Mouse (Mus musculus): Measurements from ENCODE around the gene Me1. TPM values are rescaled to one million over a fixed set of nuclear protein-coding genes. Genes with fewer than 3 reads are reported as not detected.

Me1 gene
- polyA plus RNA-seq, 1 experiment, result 33.6 TPM

GRCm38 (mm10) chr9:86553886-86554285 is 141.9 kb downstream of the Me1 start:
- Histone ChIP-seq H3K36me3 (ENCODE audit: control insufficient read depth, insufficient read depth) (peaks cover 43% of the 10 kb centered on the region), H3K4me3 (no peak overlapping the region), H3K27me3 (ENCODE audit: control insufficient read depth, insufficient read depth, insufficient read length) (no peaks in the 10 kb centered on the region), H3ac (ENCODE audit: control insufficient read depth, insufficient read length) (no peak overlapping the region), H3K4me2 (ENCODE audit: low read depth) (no peak overlapping the region), H3K79me2 (ENCODE audit: control insufficient read depth, insufficient read depth) (no peaks in the 10 kb centered on the region)
- TF ChIP-seq REST (IDR thresholded peaks at IDR 0.05; ENCODE audit: insufficient read depth, insufficient read length), result no peak
- no peak for TF ChIP-seq MYOD1 (IDR thresholded peaks at IDR 0.05; ENCODE audit: control insufficient read depth in 1 of 3, insufficient read length in 2 of 3, low read depth in 2 of 3)
- TF ChIP-seq SRF (IDR thresholded peaks at IDR 0.05; ENCODE audit: control insufficient read depth, insufficient read length, low read depth), result no peak
- no peak for TF ChIP-seq CEBPB (IDR thresholded peaks at IDR 0.05; ENCODE audit: insufficient read depth, poor library complexity, severe bottlenecking)
- TF ChIP-seq TCF12 (IDR thresholded peaks at IDR 0.05; ENCODE audit: insufficient read depth, poor library complexity, severe bottlenecking), result no peak
- TF ChIP-seq POLR2A (IDR thresholded peaks at IDR 0.05; ENCODE audit: insufficient read length, low read depth), result no peak
- no peak for TF ChIP-seq MYOG (IDR thresholded peaks at IDR 0.05; ENCODE audit: control insufficient read depth in 1 of 3, insufficient read depth in 1 of 3, insufficient read length in 2 of 3, low read depth in 2 of 3)
- no peak for TF ChIP-seq E2F4 (IDR thresholded peaks at IDR 0.05; ENCODE audit: insufficient read depth)
- no peak for TF ChIP-seq TCF3 (IDR thresholded peaks at IDR 0.05; ENCODE audit: insufficient read length, low read depth)
- no peak for TF ChIP-seq MAX (IDR thresholded peaks at IDR 0.05; ENCODE audit: low read depth)
- TF ChIP-seq USF1 (IDR thresholded peaks at IDR 0.05; ENCODE audit: low read depth), result no peak

- Histone ChIP-seq H3K4me3 (no peak overlapping the region), H3K79me2 (ENCODE audit: control insufficient read depth, insufficient read depth) (no peaks in the 10 kb centered on the region), H3ac (ENCODE audit: control insufficient read depth, insufficient read length) (no peak overlapping the region), H3K36me3 (ENCODE audit: control insufficient read depth, insufficient read depth) (peaks cover 33% of the 10 kb centered on the region), H3K4me2 (ENCODE audit: low read depth) (no peak overlapping the region), H3K27me3 (ENCODE audit: control insufficient read depth, insufficient read depth, insufficient read length) (no peaks in the 10 kb centered on the region)
- TF ChIP-seq MYOG (IDR thresholded peaks at IDR 0.05; ENCODE audit: control insufficient read depth in 1 of 3, insufficient read depth in 1 of 3, insufficient read length in 2 of 3, low read depth in 2 of 3) (no peak), CEBPB (IDR thresholded peaks at IDR 0.05; ENCODE audit: insufficient read depth, poor library complexity, severe bottlenecking) (no peak), SRF (IDR thresholded peaks at IDR 0.05; ENCODE audit: control insufficient read depth, insufficient read length, low read depth) (no peak), MAX (IDR thresholded peaks at IDR 0.05; ENCODE audit: low read depth) (no peak), USF1 (IDR thresholded peaks at IDR 0.05; ENCODE audit: low read depth) (no peak), TCF3 (IDR thresholded peaks at IDR 0.05; ENCODE audit: insufficient read length, low read depth) (no peak), REST (IDR thresholded peaks at IDR 0.05; ENCODE audit: insufficient read depth, insufficient read length) (no peak), E2F4 (IDR thresholded peaks at IDR 0.05; ENCODE audit: insufficient read depth) (no peak), TCF12 (IDR thresholded peaks at IDR 0.05; ENCODE audit: insufficient read depth, poor library complexity, severe bottlenecking) (no peak), POLR2A (IDR thresholded peaks at IDR 0.05; ENCODE audit: insufficient read length, low read depth) (no peak), POLR2AphosphoS2 (IDR thresholded peaks at IDR 0.05; ENCODE audit: insufficient read length, low read depth) (no peak), MYOD1 (IDR thresholded peaks at IDR 0.05; ENCODE audit: control insufficient read depth in 1 of 3, insufficient read length in 2 of 3, low read depth in 2 of 3) (no peak)
Measured at GRCm38 (mm10) chr9:86550717-86551116, 145.0 kb downstream of the Me1 start.

GRCm38 (mm10) chr9:86549637-86550162 is 146.1 kb downstream of the Me1 start:
- no peaks in the 10 kb centered on the region for H3K79me2 ChIP-seq (ENCODE audit: control insufficient read depth, insufficient read depth)
- H3K4me3 ChIP-seq, result no peak overlapping the region
- TF ChIP-seq POLR2A (IDR thresholded peaks at IDR 0.05; ENCODE audit: insufficient read length, low read depth), result no peak
- TF ChIP-seq POLR2AphosphoS2 (IDR thresholded peaks at IDR 0.05; ENCODE audit: insufficient read length, low read depth), result no peak
- TF ChIP-seq USF1 (IDR thresholded peaks at IDR 0.05; ENCODE audit: low read depth), result no peak
- TF ChIP-seq CEBPB (IDR thresholded peaks at IDR 0.05; ENCODE audit: insufficient read depth, poor library complexity, severe bottlenecking), result no peak
- no peak for TF ChIP-seq MYOD1 (IDR thresholded peaks at IDR 0.05; ENCODE audit: control insufficient read depth in 1 of 3, insufficient read length in 2 of 3, low read depth in 2 of 3)
- no peak for TF ChIP-seq E2F4 (IDR thresholded peaks at IDR 0.05; ENCODE audit: insufficient read depth)
- no peak for TF ChIP-seq MYOG (IDR thresholded peaks at IDR 0.05; ENCODE audit: control insufficient read depth in 1 of 3, insufficient read depth in 1 of 3, insufficient read length in 2 of 3, low read depth in 2 of 3)
- H3ac ChIP-seq (ENCODE audit: control insufficient read depth, insufficient read length), result no peak overlapping the region
- no peaks in the 10 kb centered on the region for H3K27me3 ChIP-seq (ENCODE audit: control insufficient read depth, insufficient read depth, insufficient read length)
- no peak overlapping the region for H3K4me2 ChIP-seq (ENCODE audit: low read depth)
- peaks cover 30% of the 10 kb centered on the region for H3K36me3 ChIP-seq (ENCODE audit: control insufficient read depth, insufficient read depth)

GRCm38 (mm10) chr9:86544559-86544958 is 151.2 kb downstream of the Me1 start:
- H3ac ChIP-seq (ENCODE audit: control insufficient read depth, insufficient read length), result no peak overlapping the region
- H3K4me3 ChIP-seq, result no peak overlapping the region
- H3K27me3 ChIP-seq (ENCODE audit: control insufficient read depth, insufficient read depth, insufficient read length), result no peaks in the 10 kb centered on the region
- no peak overlapping the region for H3K4me2 ChIP-seq (ENCODE audit: low read depth)
- H3K79me2 ChIP-seq (ENCODE audit: control insufficient read depth, insufficient read depth), result no peaks in the 10 kb centered on the region
- TF ChIP-seq POLR2A (IDR thresholded peaks at IDR 0.05; ENCODE audit: insufficient read length, low read depth), result no peak
- TF ChIP-seq SRF (IDR thresholded peaks at IDR 0.05; ENCODE audit: control insufficient read depth, insufficient read length, low read depth), result no peak
- TF ChIP-seq POLR2AphosphoS2 (IDR thresholded peaks at IDR 0.05; ENCODE audit: insufficient read length, low read depth), result no peak
- no peak for TF ChIP-seq MYOG (IDR thresholded peaks at IDR 0.05; ENCODE audit: control insufficient read depth in 1 of 3, insufficient read depth in 1 of 3, insufficient read length in 2 of 3, low read depth in 2 of 3)
- TF ChIP-seq CEBPB (IDR thresholded peaks at IDR 0.05; ENCODE audit: insufficient read depth, poor library complexity, severe bottlenecking), result no peak
- H3K36me3 ChIP-seq (ENCODE audit: control insufficient read depth, insufficient read depth), result peaks cover 37% of the 10 kb centered on the region

GRCm38 (mm10) chr9:86543451-86543850 is 152.3 kb downstream of the Me1 start:
- H3K4me2 ChIP-seq (ENCODE audit: low read depth), result no peak overlapping the region
- no peak overlapping the region for H3K4me3 ChIP-seq
- no peak overlapping the region for H3ac ChIP-seq (ENCODE audit: control insufficient read depth, insufficient read length)
- H3K27me3 ChIP-seq (ENCODE audit: control insufficient read depth, insufficient read depth, insufficient read length), result no peaks in the 10 kb centered on the region
- peaks cover 27% of the 10 kb centered on the region for H3K36me3 ChIP-seq (ENCODE audit: control insufficient read depth, insufficient read depth)
- H3K79me2 ChIP-seq (ENCODE audit: control insufficient read depth, insufficient read depth), result no peaks in the 10 kb centered on the region
- TF ChIP-seq USF1 (IDR thresholded peaks at IDR 0.05; ENCODE audit: low read depth), result no peak
- no peak for TF ChIP-seq E2F4 (IDR thresholded peaks at IDR 0.05; ENCODE audit: insufficient read depth)
- no peak for TF ChIP-seq MYOD1 (IDR thresholded peaks at IDR 0.05; ENCODE audit: control insufficient read depth in 1 of 3, insufficient read length in 2 of 3, low read depth in 2 of 3)
- no peak for TF ChIP-seq SRF (IDR thresholded peaks at IDR 0.05; ENCODE audit: control insufficient read depth, insufficient read length, low read depth)
- no peak for TF ChIP-seq TCF3 (IDR thresholded peaks at IDR 0.05; ENCODE audit: insufficient read length, low read depth)
- TF ChIP-seq POLR2AphosphoS2 (IDR thresholded peaks at IDR 0.05; ENCODE audit: insufficient read length, low read depth), result no peak
- TF ChIP-seq MAX (IDR thresholded peaks at IDR 0.05; ENCODE audit: low read depth), result no peak
- TF ChIP-seq TCF12 (IDR thresholded peaks at IDR 0.05; ENCODE audit: insufficient read depth, poor library complexity, severe bottlenecking), result no peak

Data from myocyte (in vitro differentiated cells).